Comparison of ENCODE assay signal across 8 mouse cellular contexts in the genomic region with DNA sequence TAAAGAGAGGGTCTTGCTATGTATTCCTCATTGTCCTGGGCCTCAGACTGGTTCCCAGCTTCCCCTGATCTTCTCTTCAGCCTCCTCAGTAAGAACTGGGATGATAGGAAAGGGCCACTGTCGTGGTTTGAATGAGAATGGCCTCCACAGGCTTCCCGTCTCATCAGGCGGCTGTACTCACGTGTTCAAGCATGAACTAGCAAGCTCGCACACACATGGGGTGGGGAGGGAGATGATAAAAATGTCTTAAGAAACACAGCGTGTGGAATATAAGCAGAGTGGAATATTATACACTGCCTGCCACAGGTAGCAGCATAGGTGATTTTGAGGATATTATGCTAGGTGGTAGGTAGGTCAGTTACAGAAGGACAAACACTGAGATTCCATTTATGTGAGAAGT. TPM values are rescaled to one million over a fixed set of nuclear protein-coding genes. Genes with fewer than 3 reads are reported as not detected.
A peak's percentile ranks its signal among the peaks of the same experiment; 100 is the strongest.
DNase-seq lines count a peak whose midpoint lies in the region; ATAC-seq and TF ChIP-seq lines count a peak whose summit lies in the region.

No protein-coding gene starts in this region.

- H3K9me3 ChIP-seq in heart, embryonic 14.5 days (ENCODE audit: control insufficient read depth, low read length) = no peaks in the 10 kb centered on the region
- H3K9me3 ChIP-seq in G1E (replicated peaks) = no peaks in the 10 kb centered on the region
- H3K9me3 ChIP-seq in hindbrain, embryonic 11.5 days (ENCODE audit: control insufficient read depth, low read length) = no peaks in the 10 kb centered on the region
- H3K9me3 ChIP-seq in midbrain, embryonic 12.5 days = no peaks in the 10 kb centered on the region

- peak overlapping the region; percentile 73; the same call in 1 of the 2 replicates for H3K9ac ChIP-seq in heart, embryonic 14.5 days (ENCODE audit: low read length)
- peak overlapping the region; percentile 46 for H3K9ac ChIP-seq in hindbrain, embryonic 11.5 days (ENCODE audit: low read depth, low read length)
- H3K9ac ChIP-seq in midbrain, embryonic 12.5 days (replicated peaks) = peak overlapping the region; percentile 70

- peak overlapping the region in 1 of 2 experiments; percentile 57; a peak in 2 of 4 replicates for H3K4me3 ChIP-seq in heart, embryonic 14.5 days (ENCODE audit: control insufficient read depth in 1 of 2, insufficient read depth in 1 of 2, low read depth in 1 of 2, low read length in 2 of 2)
- peak overlapping the region; percentile 72; the same call in 1 of the 2 replicates for H3K4me3 ChIP-seq in G1E (ENCODE audit: low read depth, low read length)
- no peak overlapping the region for H3K4me3 ChIP-seq in hindbrain, embryonic 11.5 days (ENCODE audit: low read depth, low read length)
- H3K4me3 ChIP-seq in midbrain, embryonic 12.5 days = peak overlapping the region; percentile 56

- H3K27ac ChIP-seq in heart, embryonic 14.5 days (replicated peaks in 1 of 2; ENCODE audit: control insufficient read depth in 1 of 2, insufficient read depth in 1 of 2, low read depth in 2 of 2, low read length in 2 of 2) = peak overlapping the region in 1 of 2 experiments; percentile 88; a peak in 1 of 4 replicates
- no peak overlapping the region for H3K27ac ChIP-seq in hindbrain, embryonic 11.5 days (ENCODE audit: low read depth, low read length)
- H3K27ac ChIP-seq in midbrain, embryonic 12.5 days (replicated peaks) = peak overlapping the region; percentile 91

- ATAC-seq in heart, embryonic 14.5 days (ENCODE audit: insufficient number of reproducible peaks, insufficient read depth, low FRiP score, low read depth) = no peak
- no peak for ATAC-seq in G1E (ENCODE audit: extremely low read depth, insufficient number of reproducible peaks, low FRiP score, poor library complexity, severe bottlenecking)
- ATAC-seq in hindbrain, embryonic 11.5 days (ENCODE audit: low FRiP score) = no peak
- no peak for ATAC-seq in midbrain, embryonic 12.5 days (ENCODE audit: low FRiP score, low read depth)

- DNase-seq in heart, postnatal 4 days = no peak
- DNase-seq in G1E (ENCODE audit: low spot score) = no peak
- no peak for DNase-seq in hindbrain, embryonic 11.5 days (ENCODE audit: low spot score)
- no peak for DNase-seq in urinary bladder, postnatal 4 days (ENCODE audit: low spot score in 2 of 2)
- DNase-seq in layer of hippocampus, postnatal 14 days (ENCODE audit: low spot score in 2 of 2) = no peak
- DNase-seq in cerebellum, postnatal 10 days = no peak

- WGBS in heart, embryonic 14.5 days = 77% methylated on average over 6 of the region's 6 CpGs
- 75% methylated on average over 6 of the region's 6 CpGs for WGBS in hindbrain, embryonic 11.5 days
- 71% methylated on average over 6 of the region's 6 CpGs for WGBS in midbrain, embryonic 12.5 days

- no peaks in the 10 kb centered on the region for H3K36me3 ChIP-seq in heart, embryonic 14.5 days (ENCODE audit: control insufficient read depth, insufficient read depth, low read length)
- H3K36me3 ChIP-seq in G1E (replicated peaks) = peaks cover 18% of the 10 kb centered on the region
- H3K36me3 ChIP-seq in hindbrain, embryonic 11.5 days (ENCODE audit: control insufficient read depth, insufficient read depth, low read length) = no peaks in the 10 kb centered on the region
- H3K36me3 ChIP-seq in midbrain, embryonic 12.5 days = peaks cover 8% of the 10 kb centered on the region; the same call in 1 of the 2 replicates

- H3K27me3 ChIP-seq in heart, embryonic 14.5 days (ENCODE audit: control insufficient read depth, insufficient read depth, low read length) = no peaks in the 10 kb centered on the region
- no peaks in the 10 kb centered on the region for H3K27me3 ChIP-seq in G1E (ENCODE audit: insufficient read depth, low read length)
- H3K27me3 ChIP-seq in hindbrain, embryonic 11.5 days (ENCODE audit: control insufficient read depth, insufficient read depth, low read length) = no peaks in the 10 kb centered on the region
- no peaks in the 10 kb centered on the region for H3K27me3 ChIP-seq in midbrain, embryonic 12.5 days

- H3K4me2 ChIP-seq in heart, embryonic 14.5 days (ENCODE audit: low read length) = peak overlapping the region; percentile 68
- H3K4me2 ChIP-seq in hindbrain, embryonic 11.5 days (replicated peaks; ENCODE audit: low read depth, low read length) = peak overlapping the region; percentile 53
- H3K4me2 ChIP-seq in midbrain, embryonic 12.5 days (replicated peaks) = peak overlapping the region; percentile 69

- H3K4me1 ChIP-seq in heart, embryonic 14.5 days (ENCODE audit: control insufficient read depth in 2 of 2, insufficient read depth in 2 of 2, low read length in 2 of 2) = peaks cover 6 to 13% of the 10 kb centered on the region in 2 experiments; a peak in 3 of 4 replicates
- peaks cover 28% of the 10 kb centered on the region for H3K4me1 ChIP-seq in G1E (ENCODE audit: insufficient read depth, low read depth, low read length)
- H3K4me1 ChIP-seq in hindbrain, embryonic 11.5 days (replicated peaks; ENCODE audit: control insufficient read depth, insufficient read depth, low read length) = no peaks in the 10 kb centered on the region
- H3K4me1 ChIP-seq in midbrain, embryonic 12.5 days = peaks cover 22% of the 10 kb centered on the region

- TF ChIP-seq CTCF in G1E (IDR thresholded peaks at IDR 0.05; ENCODE audit: low read depth, low read length) = no peak

RNA-seq across cellular contexts. Expression of gene Neil1, which starts 0.9 kb away (rescaled TPM):
- 5.4 and 6.1 TPM in 2 replicates for polyA plus RNA-seq in heart, embryonic 14.5 days (2014; fragmentation: Nextera tagmentation; extraction: Ambion mirVana)
- 1 to 10 TPM; 3.5 to 5.0 TPM for total RNA-seq in heart, postnatal 4 days (2021)
- total RNA-seq in G1E (2014; fragmentation: Nextera tagmentation) (0.58 and 3.0 TPM in 2 replicates), G1E (2017) (2.1 and 2.6 TPM in 2 replicates)
- 9.3 and 10.7 TPM in 2 replicates for polyA plus RNA-seq in G1E (2012)
- polyA plus RNA-seq in hindbrain, embryonic 11.5 days (2014; fragmentation: Nextera tagmentation; extraction: Ambion mirVana) = 5.3 and 6.3 TPM in 2 replicates
- polyA plus RNA-seq in midbrain, embryonic 12.5 days (2016; fragmentation: Nextera tagmentation; extraction: Ambion mirVana) = 8.4 and 8.7 TPM in 2 replicates
- 10 to 100 TPM in 1 of 2 experiments, 1 to 10 TPM in 1; 8.7 to 10.3 TPM for total RNA-seq in layer of hippocampus, postnatal 14 days (2021)

RNA-seq across cellular contexts. Expression of gene Commd4, which starts 9.1 kb away (rescaled TPM):
- polyA plus RNA-seq in heart, embryonic 14.5 days (2014; fragmentation: Nextera tagmentation; extraction: Ambion mirVana) = 67.3 and 77.7 TPM in 2 replicates
- total RNA-seq in heart, postnatal 4 days (2021) = 10 to 100 TPM; 31.1 to 33.0 TPM
- total RNA-seq in G1E (2014; fragmentation: Nextera tagmentation) = 40.3 and 59.7 TPM in 2 replicates
- 130 and 175 TPM in 2 replicates for total RNA-seq in G1E (2017)
- polyA plus RNA-seq in G1E (2012) = 33.3 and 36.2 TPM in 2 replicates
- polyA plus RNA-seq in hindbrain, embryonic 11.5 days (2014; fragmentation: Nextera tagmentation; extraction: Ambion mirVana) = 104 TPM in 2 replicates
- 113 and 117 TPM in 2 replicates for polyA plus RNA-seq in midbrain, embryonic 12.5 days (2016; fragmentation: Nextera tagmentation; extraction: Ambion mirVana)
- total RNA-seq in layer of hippocampus, postnatal 14 days (2021) = 10 to 100 TPM; 86.6 to 87.5 TPM

RNA-seq across cellular contexts. Expression of gene Man2c1, which starts 18.5 kb away (rescaled TPM):
- polyA plus RNA-seq in heart, embryonic 14.5 days (2014; fragmentation: Nextera tagmentation; extraction: Ambion mirVana) = 33.1 and 34.3 TPM in 2 replicates
- 10 to 100 TPM; 58.8 to 68.4 TPM for total RNA-seq in heart, postnatal 4 days (2021)
- total RNA-seq in G1E (2014; fragmentation: Nextera tagmentation) (66.7 and 68.5 TPM in 2 replicates), G1E (2017) (56.3 and 68.6 TPM in 2 replicates)
- 106 and 122 TPM in 2 replicates for polyA plus RNA-seq in G1E (2012)
- 19.2 and 22.3 TPM in 2 replicates for polyA plus RNA-seq in hindbrain, embryonic 11.5 days (2014; fragmentation: Nextera tagmentation; extraction: Ambion mirVana)
- 59.9 and 67.6 TPM in 2 replicates for polyA plus RNA-seq in midbrain, embryonic 12.5 days (2016; fragmentation: Nextera tagmentation; extraction: Ambion mirVana)
- 100 to 1,000 TPM; 117 to 132 TPM for total RNA-seq in layer of hippocampus, postnatal 14 days (2021)
